Mouse (Mus musculus) embryonic facial prominence, embryonic 11.5 days (tissue): ENCODE results near the gene Sirt1. TPM values are rescaled to one million over a fixed set of nuclear protein-coding genes. Genes with fewer than 3 reads are reported as not detected.
A peak's percentile ranks its signal among the peaks of the same experiment; 100 is the strongest.

Experiments used
- ATAC-seq: fragments of 200-750 bp; cut with Nextera tagmentation; replicated peaks from 2 replicates; pipeline ENCODE4 v1.8.0; 2017; ENCODE audit warnings: low read depth; ENCODE audit not compliant: insufficient number of reproducible peaks, low FRiP score, low TSS enrichment
- DNase-seq: peaks from one replicate; pipeline ENCODE4 v3.0.0-alpha.2; 2015; ENCODE audit warnings: low spot score
- H3K27ac ChIP-seq: fragments of 300-500 bp; sonication (generic); replicated peaks from 2 replicates; pipeline ENCODE4 v1.5.1; 2014; ENCODE audit warnings: mild to moderate bottlenecking, low read depth, low read length, control low read depth
- H3K27me3 ChIP-seq: fragments of 300-500 bp; sonication (generic); 2 replicates; pipeline ENCODE4 v1.6.1; 2014; ENCODE audit warnings: mild to moderate bottlenecking, low read length, moderate library complexity, mixed read lengths; ENCODE audit not compliant: control insufficient read depth, insufficient read depth
- H3K36me3 ChIP-seq: fragments of 300-500 bp; sonication (generic); replicated peaks from 2 replicates; pipeline ENCODE4 v1.6.1; 2014; ENCODE audit warnings: low read depth, mild to moderate bottlenecking, low read length, moderate library complexity, mixed read lengths; ENCODE audit not compliant: control insufficient read depth, insufficient read depth
- H3K4me1 ChIP-seq: fragments of 300-500 bp; sonication (generic); 2 replicates; pipeline ENCODE4 v1.6.1; 2014; ENCODE audit warnings: low read length, mixed read lengths; ENCODE audit not compliant: control insufficient read depth, insufficient read depth
- H3K4me2 ChIP-seq: fragments of 300-500 bp; sonication (generic); 2 replicates; pipeline ENCODE4 v1.6.1; 2014; ENCODE audit warnings: low read depth, mild to moderate bottlenecking, control low read depth, low read length, moderate library complexity
- H3K4me3 ChIP-seq: fragments of 300-500 bp; sonication (generic); 2 replicates; pipeline ENCODE4 v1.5.1; 2014; ENCODE audit warnings: low read depth, low read length, control low read depth
- H3K9ac ChIP-seq: fragments of 300-500 bp; sonication (generic); replicated peaks from 2 replicates; pipeline ENCODE4 v1.6.1; 2014; ENCODE audit warnings: mild to moderate bottlenecking, control low read depth, low read length
- H3K9me3 ChIP-seq: fragments of 300-500 bp; sonication (generic); replicated peaks from 2 replicates; pipeline ENCODE4 v1.6.1; 2016; ENCODE audit warnings: mild to moderate bottlenecking, low read length, inconsistent platforms, mixed read lengths; ENCODE audit not compliant: control insufficient read depth
- WGBS: fragments of 180-500 bp; shearing (Covaris S2); extraction: QIAGEN DNeasy Blood & Tissue Kit; methylation state at CpG from one replicate; pipeline ENCODE4 v1.1.7; 2014; 5-methylcytosine and 5-hydroxymethylcytosine counted together
- polyA plus RNA-seq: library from polyadenylated mRNA; unstranded; fragments of >200 nt; fragmentation: Nextera tagmentation; extraction: Ambion mirVana; gene quantifications from 2 replicates; pipeline ENCODE4 v1.2.1, GENCODE M21; 2014

The Sirt1 gene
- 9.3 and 15.2 TPM in 2 replicates for polyA plus RNA-seq

DNA sequence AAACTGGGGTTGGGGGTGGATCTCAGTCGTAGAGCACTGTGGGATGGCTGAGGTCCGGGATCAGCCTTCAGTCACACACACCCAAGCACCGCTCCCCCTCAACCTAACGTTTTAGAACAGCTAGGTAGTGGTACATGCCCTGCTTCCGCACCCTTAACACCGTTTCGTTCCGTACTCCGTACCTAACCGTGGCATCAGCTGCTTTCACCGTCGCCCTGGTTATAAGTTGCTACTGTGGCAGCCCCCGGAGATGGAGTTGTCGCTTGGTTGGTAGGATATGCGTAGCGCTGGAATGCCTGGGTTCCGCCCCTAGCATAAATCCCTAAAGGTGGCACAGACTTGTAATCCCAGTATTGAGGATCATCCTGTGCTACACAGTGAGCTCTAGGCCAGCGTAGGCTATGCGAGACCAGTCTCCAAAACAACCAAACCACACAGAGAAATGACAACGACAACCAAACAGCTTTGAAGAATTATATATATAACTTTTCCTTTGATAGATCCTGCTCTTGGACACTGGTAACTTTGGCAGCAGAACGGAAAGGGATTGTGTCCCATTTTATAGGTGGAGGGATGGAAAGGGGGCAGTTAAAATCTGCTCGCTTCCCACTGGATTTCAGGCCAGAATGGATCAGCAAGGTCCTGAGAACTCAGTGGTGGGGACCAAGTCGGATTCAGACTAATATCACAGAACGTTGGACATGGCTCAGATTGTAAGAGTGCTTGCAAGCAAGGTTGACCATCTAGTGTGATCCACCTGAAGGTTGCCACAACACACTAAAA is at the start of gene Sirt1:
Gene Sirt1, minus strand, starts transcription at position 207 of the 783 bp plus-strand sequence.
- H3K27ac ChIP-seq: no peak within 1 kb of the TSS
- ATAC-seq: no peak
- WGBS: 6% methylated on average over 24 of the region's 24 CpGs

GRCm38 (mm10) chr10:63429785-63430305 is 48.3 kb upstream of the Sirt1 start, which contains the start of gene Ctnna3:
Gene Ctnna3 (plus strand): TSS chr10:63430098.
- H3K27me3 ChIP-seq: no peaks in the 10 kb centered on the region
- DNase-seq (peak; percentile 95), ATAC-seq (peak; percentile 95)
- peak within 1 kb of the TSS; percentile 77 for H3K4me3 ChIP-seq
- peak within 1 kb of the TSS; percentile 75 for H3K9ac ChIP-seq
- 0 out of 2 replicates have a peak within 1 kb of the TSS, but pooled peaks have one; percentile 56 for H3K27ac ChIP-seq
- no peaks in the 10 kb centered on the region for H3K9me3 ChIP-seq
- under 1% methylated on average over 55 of the region's 55 CpGs for WGBS
- H3K36me3 ChIP-seq: no peaks in the 10 kb centered on the region
- H3K4me2 ChIP-seq: peak within 1 kb of the TSS; percentile 54
- no peaks in the 10 kb centered on the region for H3K4me1 ChIP-seq

More for the DNA sequence above, at the start of gene Sirt1:
- no peaks in the 10 kb centered on the region for H3K36me3 ChIP-seq
- H3K4me2 ChIP-seq: peak within 1 kb of the TSS; percentile 93
- H3K27me3 ChIP-seq: no peaks in the 10 kb centered on the region
- peak within 1 kb of the TSS; percentile 39 for H3K4me3 ChIP-seq
- H3K4me1 ChIP-seq: no peaks in the 10 kb centered on the region; the same call in 1 of the 2 replicates
- no peak for DNase-seq
- peak within 1 kb of the TSS; percentile 32 for H3K9ac ChIP-seq
- H3K9me3 ChIP-seq: no peaks in the 10 kb centered on the region

- peak overlapping the region; percentile 75 for H3K9ac ChIP-seq
- peak overlapping the region; percentile 54 for H3K4me2 ChIP-seq
- 0 out of 2 replicates have a peak overlapping the region, but pooled peaks have one; percentile 56 for H3K27ac ChIP-seq
- peak overlapping the region; percentile 77 for H3K4me3 ChIP-seq
- DNase-seq (peak; percentile 94), ATAC-seq (peak; percentile 88)
- no peaks in the 10 kb centered on the region for H3K36me3 ChIP-seq
- WGBS: 0% methylated on average over 34 of the region's 34 CpGs
- no peaks in the 10 kb centered on the region for H3K4me1 ChIP-seq
- H3K9me3 ChIP-seq: no peaks in the 10 kb centered on the region
- no peaks in the 10 kb centered on the region for H3K27me3 ChIP-seq
These were observed 47.9 kb upstream of the Sirt1 start for GRCm38 (mm10) chr10:63429380-63429779.

DNA sequence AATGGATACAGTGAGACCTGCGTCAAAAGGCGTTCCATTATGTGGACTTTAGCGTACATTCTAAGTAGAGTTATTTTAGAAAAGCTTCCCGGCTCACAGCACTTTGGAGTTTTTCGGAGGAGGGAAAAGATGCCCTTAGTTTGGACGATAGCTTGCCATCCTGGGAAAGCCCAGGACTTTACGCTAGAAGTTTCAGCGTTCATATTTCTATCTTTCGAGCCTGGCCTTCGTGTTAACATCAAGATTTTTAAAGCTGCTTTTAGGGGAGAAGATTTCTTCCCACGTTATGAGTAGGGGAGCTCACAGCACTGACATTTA is 47.5 kb upstream of the Sirt1 start:
- peak overlapping the region; percentile 77 for H3K4me3 ChIP-seq
- no peak overlapping the region for H3K27ac ChIP-seq
- H3K27me3 ChIP-seq: no peaks in the 10 kb centered on the region
- DNase-seq (no peak), ATAC-seq (no peak)
- H3K4me2 ChIP-seq: peak overlapping the region; percentile 54
- H3K4me1 ChIP-seq: no peaks in the 10 kb centered on the region
- 2% methylated on average over 11 of the region's 11 CpGs for WGBS
- H3K36me3 ChIP-seq: no peaks in the 10 kb centered on the region
- no peaks in the 10 kb centered on the region for H3K9me3 ChIP-seq
- H3K9ac ChIP-seq: peak overlapping the region; percentile 22

DNA sequence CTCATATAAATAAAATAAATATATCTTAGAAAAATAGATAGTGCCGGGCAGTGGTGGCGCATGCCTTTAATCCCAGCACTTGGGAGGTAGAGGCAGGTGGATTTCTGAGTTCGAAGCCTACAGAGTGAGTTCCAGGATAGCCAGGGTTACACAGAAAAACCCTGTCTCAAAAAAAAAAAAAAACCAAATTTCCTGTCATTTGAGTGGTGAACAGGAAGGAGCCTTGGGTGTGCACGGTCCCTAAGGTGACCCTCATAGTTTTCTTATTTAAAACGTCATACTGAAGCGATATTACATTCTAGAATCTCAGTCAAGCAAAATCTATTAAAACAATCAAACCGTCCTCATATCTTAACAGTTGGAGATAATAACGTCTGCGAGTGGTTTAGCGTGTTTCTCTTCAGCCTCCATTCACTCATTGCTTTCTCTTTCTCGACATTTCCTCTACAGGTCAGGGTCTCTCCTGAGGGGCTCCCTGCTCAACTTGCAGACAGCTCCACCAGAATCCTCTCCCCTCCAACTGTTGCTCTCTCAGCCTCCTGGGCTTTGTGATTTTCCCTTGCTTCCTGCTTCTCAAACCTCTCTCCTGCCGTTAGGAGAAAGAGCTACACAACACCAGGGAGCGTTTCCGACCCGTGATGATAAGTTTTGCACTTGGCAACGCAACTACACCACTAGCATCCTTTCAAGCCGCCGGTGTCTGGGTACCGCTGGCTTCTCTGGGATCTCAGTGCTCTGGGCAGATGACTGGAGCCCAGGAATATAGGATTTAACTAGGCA is 46.9 kb upstream of the Sirt1 start:
- H3K4me1 ChIP-seq: no peaks in the 10 kb centered on the region
- WGBS: 25% methylated on average over 19 of the region's 19 CpGs
- peak overlapping the region; percentile 54 for H3K4me2 ChIP-seq
- no peak overlapping the region for H3K27ac ChIP-seq
- H3K4me3 ChIP-seq: peak overlapping the region; percentile 77
- H3K9ac ChIP-seq: peak overlapping the region; percentile 22
- DNase-seq (peak; percentile 54), ATAC-seq (no peak)
- no peaks in the 10 kb centered on the region for H3K36me3 ChIP-seq
- no peaks in the 10 kb centered on the region for H3K9me3 ChIP-seq
- no peaks in the 10 kb centered on the region for H3K27me3 ChIP-seq

- no peak overlapping the region for H3K4me2 ChIP-seq
- H3K27me3 ChIP-seq: no peaks in the 10 kb centered on the region
- H3K36me3 ChIP-seq: no peaks in the 10 kb centered on the region
- no peak for DNase-seq
- H3K4me1 ChIP-seq: no peaks in the 10 kb centered on the region
- H3K27ac ChIP-seq: no peak overlapping the region
- no peak for ATAC-seq
- 68% methylated on average over 8 of the region's 8 CpGs for WGBS
- H3K4me3 ChIP-seq: no peak overlapping the region
- no peak overlapping the region for H3K9ac ChIP-seq
- no peaks in the 10 kb centered on the region for H3K9me3 ChIP-seq
These were observed 45.6 kb upstream of the Sirt1 start for GRCm38 (mm10) chr10:63427146-63427545.

DNA sequence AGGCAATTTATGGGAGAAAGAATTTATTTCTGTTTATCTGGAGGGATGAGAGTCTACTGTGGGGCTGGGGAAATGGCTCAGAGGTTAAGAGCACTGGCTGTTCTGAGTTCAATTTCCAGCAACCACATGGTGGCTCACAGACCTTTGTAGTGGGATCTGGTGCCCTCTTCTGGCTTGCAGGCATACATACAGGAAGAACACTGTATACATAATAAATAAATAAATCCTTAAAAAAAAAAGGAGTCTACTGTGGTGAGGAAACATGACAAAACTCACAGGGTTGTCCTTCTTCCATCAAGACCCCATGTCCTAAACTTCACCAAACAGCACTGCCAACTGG is 42.9 kb upstream of the Sirt1 start:
- H3K27ac ChIP-seq: no peak overlapping the region
- H3K4me2 ChIP-seq: no peak overlapping the region
- H3K27me3 ChIP-seq: no peaks in the 10 kb centered on the region
- no peak for ATAC-seq
- no peaks in the 10 kb centered on the region for H3K36me3 ChIP-seq
- no peaks in the 10 kb centered on the region for H3K4me1 ChIP-seq
- DNase-seq: no peak
- H3K4me3 ChIP-seq: no peak overlapping the region
- H3K9ac ChIP-seq: no peak overlapping the region
- H3K9me3 ChIP-seq: no peaks in the 10 kb centered on the region
